ENCODE assay signal across 8 mouse cellular contexts in the genomic region with DNA sequence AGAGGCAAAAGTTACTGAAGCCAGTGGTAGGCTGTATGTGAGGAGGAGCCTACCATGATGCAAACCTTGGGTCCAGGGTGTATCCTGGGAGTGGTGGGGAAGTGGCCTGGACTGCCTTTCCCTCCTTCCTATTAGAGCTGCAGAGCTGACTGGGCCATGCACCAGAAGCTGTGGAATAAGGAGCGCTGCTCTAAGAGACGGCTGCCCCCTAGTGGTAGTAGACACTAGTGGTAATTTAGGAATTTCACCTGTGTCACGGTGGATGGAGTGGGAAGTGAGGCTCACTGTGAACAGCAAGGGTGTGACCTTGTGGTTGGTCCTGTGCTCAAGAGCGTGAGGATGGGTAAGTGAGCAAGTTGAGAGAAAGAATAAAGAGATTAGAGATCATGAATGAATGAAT. TPM values are rescaled to one million over a fixed set of nuclear protein-coding genes. Genes with fewer than 3 reads are reported as not detected.
A peak's percentile ranks its signal among the peaks of the same experiment; 100 is the strongest.
DNase-seq lines count a peak whose midpoint lies in the region; ATAC-seq and TF ChIP-seq lines count a peak whose summit lies in the region.
"Had no signal": no experiment of that assay in that cellular context is flagged by ENCODE, and none has a peak within 500 bp of the region (broad histone marks: within the 10 kb centered on the region; RNA-seq: fewer than 3 reads in every experiment).

No protein-coding gene starts in this region.

- 14% methylated on average over 4 of the region's 4 CpGs for WGBS in kidney, adult 2 months
- 16% methylated on average over 4 of the region's 4 CpGs for WGBS in limb, embryonic 14.5 days

- H3K36me3 ChIP-seq in kidney, adult 2 months (ENCODE audit: control insufficient read depth, insufficient read depth, low read length) = no peaks in the 10 kb centered on the region
- no peaks in the 10 kb centered on the region for H3K36me3 ChIP-seq in limb, embryonic 14.5 days (ENCODE audit: control insufficient read depth, insufficient read depth, low read length)
- H3K36me3 ChIP-seq: hindbrain, embryonic 15.5 days had no signal

- DNase-seq in A20 (ENCODE audit: low read depth, low spot score) = peak; percentile 61
- peak; percentile 31 for DNase-seq in CD4-positive helper T cell, adult 2 months (ENCODE audit: low read depth, low spot score)
- DNase-seq in c-Kit-positive CD71-negative TER-119-negative erythroid progenitor cells, embryonic 14.5 days (ENCODE audit: low read depth) = peak; percentile 35
- DNase-seq in kidney, adult 2 months = peak; percentile 83
- DNase-seq in limb, embryonic 14.5 days (ENCODE audit: low spot score) = peak; percentile 80
- DNase-seq in retina, postnatal 1 day = peak; percentile 71

- H3K4me2 ChIP-seq in limb, embryonic 14.5 days (replicated peaks; ENCODE audit: low read depth, low read length, severe bottlenecking) = no peak overlapping the region
- H3K4me2 ChIP-seq: hindbrain, embryonic 15.5 days had no signal

- H3K27me3 ChIP-seq in kidney, adult 2 months (replicated peaks; ENCODE audit: control insufficient read depth, insufficient read depth, low read length) = no peaks in the 10 kb centered on the region
- peaks cover 30% of the 10 kb centered on the region for H3K27me3 ChIP-seq in limb, embryonic 14.5 days (ENCODE audit: control insufficient read depth, insufficient read depth, low read length)

- peak; percentile 92 for TF ChIP-seq CTCF in kidney, adult 2 months (conservative IDR thresholded peaks at IDR 0.05; ENCODE audit: insufficient read depth, insufficient read length, low read depth, low read length)

- peak; percentile 55; the same call in 1 of the 2 replicates for ATAC-seq in erythroid progenitor cell, adult 5-6 weeks (replicated peaks; ENCODE audit: low FRiP score, poor library complexity, severe bottlenecking)
- 0 out of 2 replicates have a peak, but pooled peaks have one; percentile 23 for ATAC-seq in limb, embryonic 14.5 days (ENCODE audit: low FRiP score, low read depth)

- no peak overlapping the region for H3K4me3 ChIP-seq in kidney, adult 2 months (ENCODE audit: insufficient read depth, low read depth, low read length)
- H3K4me3 ChIP-seq in limb, embryonic 14.5 days (replicated peaks; ENCODE audit: low read length) = no peak overlapping the region
- H3K4me3 ChIP-seq: hindbrain, embryonic 15.5 days had no signal

- no peak for TF ChIP-seq POLR2A in kidney, adult 2 months (IDR thresholded peaks at IDR 0.05; ENCODE audit: low read depth, low read length)
- no peak for TF ChIP-seq POLR2A in limb, embryonic 14.5 days (IDR thresholded peaks at IDR 0.05; ENCODE audit: borderline replicate concordance, extremely low read depth, insufficient read depth, insufficient read length)

- no peak overlapping the region for H3K27ac ChIP-seq in kidney, adult 2 months (ENCODE audit: insufficient read depth, low read depth, low read length)
- no peak overlapping the region for H3K27ac ChIP-seq in limb, embryonic 14.5 days (replicated peaks; ENCODE audit: low read depth, low read length)
- H3K27ac ChIP-seq: hindbrain, embryonic 15.5 days had no signal

- no peaks in the 10 kb centered on the region for H3K4me1 ChIP-seq in kidney, adult 2 months (ENCODE audit: control insufficient read depth, insufficient read depth, low read length)
- H3K4me1 ChIP-seq in limb, embryonic 14.5 days (ENCODE audit: control insufficient read depth, insufficient read depth, low read length) = no peaks in the 10 kb centered on the region

- H3K9ac ChIP-seq in limb, embryonic 14.5 days (ENCODE audit: low read depth, low read length, severe bottlenecking) = no peak overlapping the region
- H3K9ac ChIP-seq: hindbrain, embryonic 15.5 days had no signal

- no peaks in the 10 kb centered on the region for H3K9me3 ChIP-seq in limb, embryonic 14.5 days (ENCODE audit: control insufficient read depth, low read length)
- H3K9me3 ChIP-seq: hindbrain, embryonic 15.5 days had no signal

RNA-seq across cellular contexts. Expression of a gene that starts 4.2 kb away (rescaled TPM):
- not detected in 2 replicates for total RNA-seq in erythroid progenitor cell, adult 5-6 weeks (2015; ENCODE audit: low replicate concordance)
- total RNA-seq in erythroid progenitor cell, adult 5-6 weeks (2017; ENCODE audit: low replicate concordance) = not detected in 2 replicates
- polyA plus RNA-seq in kidney, adult 2 months (2012; rRNA removed) = 3.7 and 4.0 TPM in 2 replicates
- polyA plus RNA-seq in limb, embryonic 14.5 days (2012; rRNA removed) = 0.29 and 0.40 TPM in 2 replicates
- 0.07 and 0.08 TPM in 2 replicates for polyA plus RNA-seq in limb, embryonic 14.5 days (2014; fragmentation: Nextera tagmentation; extraction: Ambion mirVana)

Comparison
In these comparisons a context has a peak if more than half of its experiments do, and no peak if none do; other contexts are left out.
1. DNase-seq: peak in every context shown above with its lines; median percentile 83 in kidney, adult 2 months; 80 in limb, embryonic 14.5 days; 71 in retina, postnatal 1 day; 61 in A20; 35 in c-Kit-positive CD71-negative TER-119-negative erythroid progenitor cells, embryonic 14.5 days; 31 in CD4-positive helper T cell, adult 2 months.